Mouse (Mus musculus) myocyte (in vitro differentiated cells): Measurements from ENCODE around the gene Mfn1.

Experiments
- CEBPB ChIP-seq: IDR thresholded peaks from 2 replicates; pipeline ENCODE4 v1.6.1; 2011; ENCODE audit warnings: mild to moderate bottlenecking, moderate library complexity; ENCODE audit not compliant: poor library complexity, insufficient read depth, severe bottlenecking
- MAX ChIP-seq: IDR thresholded peaks from one replicate; pipeline ENCODE4 v1.6.1; 2011; ENCODE audit warnings: low read depth, mild to moderate bottlenecking, control low read depth
- MYOD1 ChIP-seq, 3 experiments: IDR thresholded peaks; one replicate each; pipeline ENCODE4 v1.6.1; 2011; ENCODE audit warnings: control low read depth in 2 of 3, low read depth in 2 of 3, mild to moderate bottlenecking in 2 of 3, moderate library complexity in 1 of 3; ENCODE audit not compliant: insufficient read length in 2 of 3, control insufficient read depth in 1 of 3
- MYOG ChIP-seq, 3 experiments: IDR thresholded peaks; one replicate each; pipeline ENCODE4 v1.6.1; 2011; ENCODE audit warnings: control low read depth in 2 of 3, low read depth in 2 of 3, mild to moderate bottlenecking in 2 of 3; ENCODE audit not compliant: insufficient read length in 2 of 3, control insufficient read depth in 1 of 3, insufficient read depth in 1 of 3
- POLR2A ChIP-seq: IDR thresholded peaks from one replicate; pipeline ENCODE4 v1.6.1; 2011; ENCODE audit warnings: low read depth, mild to moderate bottlenecking, control low read depth, moderate library complexity; ENCODE audit not compliant: insufficient read length
- TCF12 ChIP-seq: IDR thresholded peaks from one replicate; pipeline ENCODE4 v1.6.1; 2011; ENCODE audit warnings: mild to moderate bottlenecking, control low read depth; ENCODE audit not compliant: poor library complexity, insufficient read depth, severe bottlenecking

GRCm38 (mm10) chr3:32573881-32574280 lies 44.6 kb downstream of the Mfn1 start:
- TF ChIP-seq POLR2A = no peak
- no peak for TF ChIP-seq MYOG (IDR thresholded peaks at IDR 0.05; ENCODE audit: control insufficient read depth in 1 of 3, insufficient read depth in 1 of 3, insufficient read length in 2 of 3, low read depth in 2 of 3)
- TF ChIP-seq CEBPB = no peak
- no peak for TF ChIP-seq MAX
- no peak for TF ChIP-seq MYOD1 (IDR thresholded peaks at IDR 0.05; ENCODE audit: control insufficient read depth in 1 of 3, insufficient read length in 2 of 3, low read depth in 2 of 3)
- TF ChIP-seq TCF12 = no peak
